Mouse (Mus musculus) cerebellum, adult 2 months (tissue): Measurements from ENCODE around the gene H2-M9.

ENCODE experiments used
- CTCF ChIP-seq: fragments of 200-500 bp; IDR thresholded peaks from 2 replicates; pipeline ENCODE4 v1.5.1; 2011; ENCODE audit warnings: low read depth, mild to moderate bottlenecking, control low read depth, low read length, moderate library complexity, borderline replicate concordance; ENCODE audit not compliant: insufficient read depth
- POLR2A ChIP-seq: fragments of 200-500 bp; IDR thresholded peaks from 2 replicates; pipeline ENCODE4 v1.6.1; 2011; ENCODE audit warnings: low read length, control low read depth, borderline replicate concordance; ENCODE audit not compliant: insufficient read depth

DNA sequence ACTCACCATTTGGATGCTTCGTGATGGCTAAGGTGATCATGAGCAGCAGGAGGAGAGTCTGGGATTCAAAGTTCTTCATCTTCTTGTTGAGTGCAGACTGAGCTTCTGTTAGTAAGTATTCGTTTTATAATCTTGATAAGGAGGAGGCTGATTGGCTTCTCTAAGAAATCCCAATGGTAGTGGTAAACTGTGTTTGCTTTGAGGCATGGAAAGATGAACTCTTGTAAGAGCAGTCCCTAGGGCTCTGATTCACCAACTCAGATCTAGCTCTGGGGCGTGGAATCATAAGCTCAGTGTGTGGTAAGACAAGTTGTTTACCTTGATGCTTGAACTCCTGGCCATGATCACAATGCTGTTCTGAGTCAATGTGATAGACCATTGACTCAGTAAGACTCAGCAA lies 29.7 kb upstream of the H2-M9 start, which contains the start of gene H2-M1:
- TF ChIP-seq POLR2A = no peak
- TF ChIP-seq CTCF = no peak
